Mouse (Mus musculus): ENCODE measurements at regions not wholly inside any gene's neighbourhood (a gene's known extent, or its start where the extent isn't known, plus 50 kb on each side); places are given as distances from the start of the nearest gene placed in this dataset.
A peak's percentile ranks its signal among the peaks of the same experiment; 100 is the strongest.
"Not testable (repeated sequence)": the region's sequence is repeated elsewhere in the genome, so short reads cannot be mapped to it uniquely, and the experiment has no call there.

DNA sequence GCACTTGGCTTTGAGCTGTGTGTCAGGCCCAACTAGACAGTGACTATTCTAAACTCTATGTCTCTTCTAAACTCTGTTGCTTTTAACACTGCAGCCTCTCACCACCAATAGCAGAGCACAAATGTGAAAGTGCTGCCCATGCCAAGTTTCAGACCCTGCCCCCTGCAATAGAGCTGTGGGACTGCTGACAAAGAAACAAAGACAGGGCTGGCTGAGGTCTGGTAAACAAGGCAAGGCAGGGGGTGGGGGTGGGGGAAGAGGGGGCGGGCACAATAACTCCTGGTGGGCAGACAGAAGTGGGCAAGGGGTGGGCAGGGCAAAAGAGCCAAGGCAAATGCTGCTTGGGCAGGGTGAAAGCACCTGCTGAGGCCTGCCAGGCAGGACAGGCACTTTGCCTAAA lies 172.9 kb upstream of the 9130204L05Rik start:
- no peak for DNase-seq (ENCODE audit: low read depth)

GRCm38 (mm10) chr3:91254926-91255325 lies 164.3 kb upstream of the 9130204L05Rik start:
- not testable (repeated sequence) for DNase-seq (ENCODE audit: low read depth)

GRCm38 (mm10) chr3:91223157-91223556 lies 132.6 kb upstream of the 9130204L05Rik start:
- peak; percentile 39 for DNase-seq (ENCODE audit: low read depth)

GRCm38 (mm10) chr3:91213280-91213679 lies 122.7 kb upstream of the 9130204L05Rik start:
- peak; percentile 10 for DNase-seq (ENCODE audit: low read depth)

All from 416B (cell line).